Mouse (Mus musculus): ENCODE measurements around the gene Strip1. TPM values are rescaled to one million over a fixed set of nuclear protein-coding genes. Genes with fewer than 3 reads are reported as not detected.

Gene Strip1
- total RNA-seq, 4 experiments from 2014 or later, result 17.4 to 22.6 (median 20.4) TPM

Other genes starting within 250 kb of the Strip1 start
- under 1 TPM; 0.12 to 0.40 (median 0.31) TPM for gene Kcnc4, start 172.1 kb downstream of the Strip1 start, total RNA-seq (2022)
- 1 to 10 TPM; 2.4 to 7.4 (median 4.8) TPM for gene Slc6a17, start 113.7 kb downstream of the Strip1 start, total RNA-seq (2022)
- gene Ubl4b, start 76.6 kb downstream of the Strip1 start, total RNA-seq (2022), result not detected
- gene Alx3, start 36.7 kb downstream of the Strip1 start, total RNA-seq (2022), result not detected
- not detected for gene Gm10961, start 372 bp downstream of the Strip1 start, total RNA-seq (2022)
- gene Ahcyl1, start 64.9 kb upstream of the Strip1 start, total RNA-seq (2022), result 10 to 100 TPM; 76.2 to 87.9 (median 83.4) TPM
- 10 to 100 TPM; 43.5 to 56.6 (median 51.5) TPM for gene Csf1, start 128.8 kb upstream of the Strip1 start, total RNA-seq (2022)
- gene Eps8l3, start 245.5 kb upstream of the Strip1 start, total RNA-seq (2022), result not detected

Measured in heart, adult 8-10 months (tissue).